ENCODE assay signal across 10 mouse cellular contexts in the genomic region with DNA sequence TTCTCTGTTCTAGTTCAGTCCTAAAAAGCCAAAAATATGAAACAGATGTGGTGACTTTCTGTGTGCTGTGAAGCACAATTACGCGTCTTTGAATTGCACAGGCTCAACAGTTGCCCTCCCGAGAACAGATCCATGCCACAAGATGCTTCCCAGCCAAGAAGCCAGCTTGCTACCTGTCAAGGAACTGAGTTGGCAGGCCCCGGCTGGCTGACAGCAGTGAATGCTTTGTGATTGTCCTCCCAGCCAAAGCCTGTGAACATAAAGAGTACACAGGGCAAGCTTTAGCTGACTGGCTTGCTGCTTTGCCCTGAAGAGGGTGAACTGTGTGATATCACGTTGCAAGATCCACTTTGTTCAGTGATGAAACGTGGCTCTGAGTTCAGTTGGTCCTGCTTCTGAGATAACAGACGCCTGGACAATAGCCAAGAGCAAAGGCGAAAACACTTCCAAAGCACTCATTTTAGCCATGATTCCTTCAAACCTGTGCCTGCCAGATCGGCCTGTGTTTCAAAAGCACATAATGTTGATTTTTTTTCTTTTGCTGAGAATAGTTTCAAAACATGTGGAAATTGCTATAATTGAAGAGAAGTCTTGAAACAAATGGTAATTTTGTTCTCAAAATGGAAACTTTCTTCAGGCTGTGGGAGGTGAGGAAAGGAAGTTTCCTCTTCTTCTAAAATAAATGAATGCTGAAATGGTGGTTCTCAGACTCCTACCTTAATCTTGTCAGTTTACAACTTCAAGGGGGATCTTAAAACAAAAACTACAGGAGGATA.
DNase-seq lines count a peak whose midpoint lies in the region; ATAC-seq lines count a peak whose summit lies in the region.
"Had no signal": no experiment of that assay in that cellular context is flagged by ENCODE, and none has a peak within 500 bp of the region (broad histone marks: within the 10 kb centered on the region; RNA-seq: fewer than 3 reads in every experiment).

No protein-coding gene starts in this region.

- H3K4me1 ChIP-seq in midbrain, embryonic 10.5 days: peaks cover 5% of the 10 kb centered on the region
- H3K4me1 ChIP-seq in midbrain, embryonic 13.5 days (replicated peaks): no peaks in the 10 kb centered on the region
- H3K4me1 ChIP-seq in forebrain, embryonic 15.5 days: peaks cover 9% of the 10 kb centered on the region
- H3K4me1 ChIP-seq: stomach, embryonic 15.5 days had no signal

- no peak overlapping the region for H3K4me2 ChIP-seq in midbrain, embryonic 13.5 days (replicated peaks)
- no peak overlapping the region for H3K4me2 ChIP-seq in forebrain, embryonic 15.5 days (replicated peaks)
- H3K4me2 ChIP-seq: midbrain, embryonic 12.5 days; stomach, embryonic 15.5 days had no signal

- no peak for ATAC-seq in midbrain, embryonic 13.5 days
- peak; percentile 82 for ATAC-seq in forebrain, embryonic 15.5 days (replicated peaks)
- ATAC-seq in megakaryocyte, adult 5-6 weeks (ENCODE audit: poor library complexity, severe bottlenecking): no peak

- H3K27ac ChIP-seq in midbrain, embryonic 10.5 days (replicated peaks): peak overlapping the region; percentile 59
- no peak overlapping the region for H3K27ac ChIP-seq in midbrain, embryonic 13.5 days
- H3K27ac ChIP-seq in forebrain, embryonic 15.5 days (replicated peaks): 0 out of 2 replicates have a peak overlapping the region, but pooled peaks have one; percentile 27
- H3K27ac ChIP-seq: kidney, postnatal 0 days; midbrain, embryonic 12.5 days; stomach, embryonic 15.5 days had no signal

- H3K9ac ChIP-seq in midbrain, embryonic 13.5 days (replicated peaks): no peak overlapping the region
- no peak overlapping the region for H3K9ac ChIP-seq in forebrain, embryonic 15.5 days (replicated peaks)
- H3K9ac ChIP-seq: midbrain, embryonic 12.5 days; stomach, embryonic 15.5 days had no signal

- DNase-seq in midbrain, embryonic 10.5 days (ENCODE audit: low spot score): peak; percentile 14
- DNase-seq in left cerebral cortex, postnatal 4 days: peak; percentile 61
- DNase-seq in skeletal muscle tissue, adult 2 months (ENCODE audit: low read depth, low spot score): peak; percentile 27
- DNase-seq in adipocyte (ENCODE audit: low spot score): no peak

- H3K9me3 ChIP-seq in midbrain, embryonic 10.5 days (replicated peaks): no peaks in the 10 kb centered on the region
- no peaks in the 10 kb centered on the region for H3K9me3 ChIP-seq in midbrain, embryonic 13.5 days
- no peaks in the 10 kb centered on the region for H3K9me3 ChIP-seq in forebrain, embryonic 15.5 days
- H3K9me3 ChIP-seq: midbrain, embryonic 12.5 days; stomach, embryonic 15.5 days had no signal

- no peaks in the 10 kb centered on the region for H3K36me3 ChIP-seq in midbrain, embryonic 10.5 days
- H3K36me3 ChIP-seq in midbrain, embryonic 13.5 days: no peaks in the 10 kb centered on the region
- no peaks in the 10 kb centered on the region for H3K36me3 ChIP-seq in forebrain, embryonic 15.5 days
- H3K36me3 ChIP-seq: midbrain, embryonic 12.5 days; stomach, embryonic 15.5 days had no signal

- H3K27me3 ChIP-seq in midbrain, embryonic 10.5 days (ENCODE audit: low read depth, poor library complexity, severe bottlenecking): no peaks in the 10 kb centered on the region
- no peaks in the 10 kb centered on the region for H3K27me3 ChIP-seq in midbrain, embryonic 13.5 days
- no peaks in the 10 kb centered on the region for H3K27me3 ChIP-seq in forebrain, embryonic 15.5 days
- H3K27me3 ChIP-seq: midbrain, embryonic 12.5 days; stomach, embryonic 15.5 days had no signal

- WGBS in midbrain, embryonic 10.5 days: 61% methylated on average over 9 of the region's 9 CpGs
- 46% methylated on average over 9 of the region's 9 CpGs for WGBS in midbrain, embryonic 13.5 days
- WGBS in forebrain, embryonic 15.5 days: 28% methylated on average over 9 of the region's 9 CpGs

- no peak overlapping the region for H3K4me3 ChIP-seq in midbrain, embryonic 10.5 days
- H3K4me3 ChIP-seq in midbrain, embryonic 13.5 days (replicated peaks): no peak overlapping the region
- H3K4me3 ChIP-seq in forebrain, embryonic 15.5 days: no peak overlapping the region
- H3K4me3 ChIP-seq: midbrain, embryonic 12.5 days; stomach, embryonic 15.5 days had no signal

- intact Hi-C loops in left cerebral cortex, postnatal 4 days (cut with DNase I): no loop called here
